Mouse (Mus musculus): ENCODE results near the gene Ppm1k.
"Not testable (repeated sequence)": the region's sequence is repeated elsewhere in the genome, so short reads cannot be mapped to it uniquely, and the experiment has no call there.

Ppm1k gene

DNA sequence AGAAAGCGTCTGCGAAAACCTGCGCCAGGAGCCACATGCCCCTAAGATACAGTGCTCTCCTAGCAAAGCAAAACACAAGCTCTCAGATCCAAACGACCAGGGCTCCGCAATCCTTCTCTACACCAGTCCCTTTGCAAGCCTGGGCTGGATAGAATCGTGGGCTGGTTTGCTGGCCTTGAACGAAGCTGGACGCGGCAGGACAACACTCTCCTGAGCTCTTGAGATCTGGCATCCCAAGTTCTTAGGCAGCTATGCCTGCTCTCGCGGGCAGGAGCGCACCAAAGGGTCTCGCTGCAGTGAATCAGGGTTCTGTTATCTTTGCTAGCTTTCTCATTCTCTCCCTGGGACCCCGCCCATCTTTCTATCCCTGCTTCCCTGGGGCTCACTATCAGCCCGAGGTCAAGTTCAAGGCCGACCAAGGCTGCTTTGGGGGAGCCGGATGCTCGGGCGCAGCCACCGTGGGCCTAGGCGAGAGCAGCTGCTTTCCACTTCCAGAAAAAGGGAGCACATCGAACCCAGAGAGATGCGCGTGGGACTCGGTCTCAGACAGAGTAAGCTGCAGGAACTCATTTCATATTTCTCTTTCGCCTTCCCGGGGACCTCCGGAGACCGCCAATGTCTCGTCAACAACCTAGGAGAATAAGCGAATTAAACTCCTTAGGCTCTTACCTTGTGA lies 519 bp downstream of the Ppm1k start:
- in situ Hi-C loops (cut with MboI; ENCODE audit: unreplicated experiment in 2 of 2): loop anchor here (5.0 to 25.0 kb wide), 9 partner anchors 43 to 1660 kb away; partner anchors contain the start of genes Avl9 (in 2 of the 2), Fam13a (in 1 of the 2), Lsm5 (in 1 of the 2) and Nt5c3 (in 1 of the 2)

DNA sequence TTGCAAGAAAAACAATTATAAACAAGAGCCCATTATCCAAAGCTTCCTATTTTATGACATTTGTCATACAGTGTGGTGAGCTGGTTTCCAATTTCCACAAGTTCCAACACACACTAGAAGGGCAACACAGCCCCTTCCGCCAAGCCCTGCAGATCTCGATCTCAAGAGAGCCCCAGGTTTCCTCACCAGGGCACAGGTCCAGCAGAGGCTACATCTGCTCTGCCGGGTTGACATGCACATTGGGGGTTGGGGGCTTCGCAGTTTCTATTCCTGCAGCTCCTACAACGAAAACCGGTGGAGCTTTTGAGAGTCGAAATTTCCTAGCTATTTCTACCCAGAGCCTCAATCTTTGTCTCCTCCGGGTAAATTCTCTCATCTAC lies 1.0 kb downstream of the Ppm1k start:
- in situ Hi-C loops (cut with MboI; ENCODE audit: unreplicated experiment in 2 of 2): loop anchor here (5.0 to 25.0 kb wide), 6 partner anchors 609 to 1661 kb away; partner anchors contain the start of genes Avl9 (in 2 of the 2), Fam13a (in 1 of the 2), Lsm5 (in 1 of the 2) and Nt5c3 (in 1 of the 2)

DNA sequence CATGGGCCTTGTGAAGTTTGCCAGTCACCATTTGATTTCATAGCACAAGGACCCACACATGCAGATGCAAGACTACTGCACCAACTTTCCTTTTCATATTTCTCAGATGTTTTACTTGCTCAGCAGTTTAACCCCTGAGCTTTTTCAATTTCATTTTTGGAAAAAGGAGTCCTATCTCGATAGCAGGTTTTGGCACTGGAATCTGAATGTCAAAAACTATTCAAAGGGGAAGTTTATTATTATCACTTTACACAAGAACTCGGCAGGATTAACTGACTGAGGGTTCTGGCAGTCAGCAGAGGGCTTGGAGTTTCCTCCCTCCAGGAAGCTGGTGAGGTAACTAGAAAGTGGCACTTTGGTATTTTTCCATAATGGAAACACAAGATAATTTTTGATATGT lies 1.9 kb downstream of the Ppm1k start:
- in situ Hi-C loops (cut with MboI; ENCODE audit: unreplicated experiment in 2 of 2): loop anchor here (5.0 to 25.0 kb wide), 6 partner anchors 609 to 1661 kb away; partner anchors contain the start of genes Avl9 (in 2 of the 2), Fam13a (in 1 of the 2), Lsm5 (in 1 of the 2) and Nt5c3 (in 1 of the 2)

DNA sequence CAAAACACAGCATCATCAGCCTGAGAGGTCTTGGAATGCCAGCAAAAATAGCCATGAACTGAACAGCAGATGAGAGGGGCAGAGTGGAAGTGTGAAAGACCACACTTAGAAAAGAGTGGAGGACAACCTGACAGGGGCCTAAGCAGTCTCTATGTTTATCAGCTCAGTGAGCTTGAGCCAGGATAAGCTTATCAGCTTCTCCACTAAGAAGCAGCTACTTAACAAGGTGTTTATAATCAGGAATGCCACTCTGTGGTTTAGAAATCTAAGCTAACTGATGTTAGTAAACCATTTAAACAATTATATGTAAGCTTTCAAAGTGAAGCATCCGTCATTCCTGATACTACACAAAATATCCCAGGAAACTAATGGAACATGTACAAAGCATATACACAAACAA lies 3.2 kb downstream of the Ppm1k start:
- in situ Hi-C loops (cut with MboI; ENCODE audit: unreplicated experiment in 2 of 2): loop anchor here (5.0 to 25.0 kb wide), 6 partner anchors 607 to 1663 kb away; partner anchors contain the start of genes Avl9 (in 2 of the 2), Fam13a (in 1 of the 2), Lsm5 (in 1 of the 2) and Nt5c3 (in 1 of the 2)

DNA sequence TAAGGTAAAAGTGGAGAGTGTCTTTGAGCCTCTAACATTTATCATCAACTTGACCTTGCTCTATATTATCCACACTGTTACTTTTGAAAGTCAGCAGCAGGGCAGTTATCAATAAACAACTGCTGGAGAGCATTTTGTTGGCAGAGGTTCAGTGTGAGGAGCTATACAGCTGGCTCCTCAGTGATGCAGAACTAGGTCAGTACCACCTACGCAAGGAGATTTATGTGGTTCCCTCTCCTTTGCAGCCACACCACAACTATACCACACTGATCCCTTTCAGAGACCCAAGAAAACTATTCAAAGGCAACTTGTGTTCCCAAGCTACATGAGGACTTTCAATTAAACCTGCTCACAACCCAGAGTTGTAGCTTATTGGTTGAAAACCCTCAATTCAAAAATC lies 3.8 kb downstream of the Ppm1k start:
- in situ Hi-C loops (cut with MboI; ENCODE audit: unreplicated experiment in 2 of 2): loop anchor here (5.0 to 25.0 kb wide), 6 partner anchors 607 to 1663 kb away; partner anchors contain the start of genes Avl9 (in 2 of the 2), Fam13a (in 1 of the 2), Lsm5 (in 1 of the 2) and Nt5c3 (in 1 of the 2)

DNA sequence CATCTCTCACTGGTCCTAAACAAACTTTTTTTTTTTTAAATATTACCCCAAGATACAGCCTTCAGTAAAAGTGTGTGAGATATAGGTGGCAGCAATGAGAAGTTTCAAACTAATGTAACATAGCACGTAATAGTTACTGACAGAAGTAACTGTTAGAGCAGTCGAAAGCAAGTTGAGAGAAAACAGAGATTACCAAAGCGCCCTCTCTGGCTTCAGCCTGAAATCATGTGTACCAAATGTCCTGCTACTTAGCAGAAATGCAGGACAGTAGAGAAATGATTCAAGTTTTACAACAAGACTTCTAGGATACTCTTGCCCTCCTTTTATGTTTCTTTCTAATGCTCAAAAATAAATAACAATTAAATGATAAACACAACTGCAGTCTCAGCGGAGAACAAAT lies 4.3 kb downstream of the Ppm1k start:
- in situ Hi-C loops (cut with MboI; ENCODE audit: unreplicated experiment in 2 of 2): loop anchor here (5.0 to 25.0 kb wide), 6 partner anchors 606 to 1664 kb away; partner anchors contain the start of genes Avl9 (in 2 of the 2), Fam13a (in 1 of the 2), Lsm5 (in 1 of the 2) and Nt5c3 (in 1 of the 2)

DNA sequence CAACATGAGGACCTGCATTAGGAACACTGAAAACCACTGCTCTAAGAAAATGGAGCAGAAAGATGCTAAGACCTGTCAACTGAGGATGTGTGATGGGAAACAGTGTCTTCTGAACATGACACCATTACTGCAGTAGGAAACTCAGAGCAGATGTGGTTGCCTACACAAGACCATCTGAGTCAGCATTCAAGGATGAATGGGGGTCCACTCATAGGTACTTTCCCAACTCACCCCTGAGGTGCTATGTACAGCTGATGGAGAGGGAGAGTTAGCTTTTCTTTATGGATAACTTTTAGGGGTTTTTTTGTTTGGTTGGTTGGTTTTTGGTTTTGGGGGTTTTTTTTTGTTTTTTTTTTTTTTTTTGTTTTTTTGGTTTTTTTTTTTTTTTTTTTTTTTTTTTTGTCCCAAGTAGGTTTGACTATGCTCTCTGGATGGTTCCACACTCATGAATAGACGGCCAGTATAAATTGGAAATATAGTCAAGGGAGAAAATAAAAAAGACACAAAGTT lies 5.9 kb downstream of the Ppm1k start:
- in situ Hi-C loops (cut with MboI; ENCODE audit: unreplicated experiment in 2 of 2): loop anchor here (25.0 kb wide), 3 partner anchors 817 to 1658 kb away; partner anchors contain the start of genes Avl9 (in 1 of the 2), Fam13a (in 1 of the 2) and Lsm5 (in 1 of the 2)

DNA sequence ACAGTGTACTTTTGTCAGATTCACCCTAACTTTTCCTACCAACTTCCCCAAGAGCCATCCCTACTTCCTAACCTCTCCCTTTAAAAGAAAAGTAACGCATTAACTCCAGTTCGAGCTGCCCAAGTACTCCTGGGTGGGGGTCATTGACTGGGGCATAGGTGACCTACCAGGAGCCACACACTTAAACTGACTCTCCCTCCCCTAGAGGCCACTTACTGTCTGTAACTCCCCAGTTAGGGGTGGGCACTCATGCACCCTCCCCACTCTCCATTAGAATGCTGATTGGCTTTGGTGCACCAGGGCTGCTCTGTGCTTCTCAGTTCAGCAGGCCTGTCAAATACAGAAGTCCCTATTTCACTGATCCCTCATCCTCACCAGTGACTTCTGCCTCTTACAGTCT lies 8.3 kb downstream of the Ppm1k start:
- in situ Hi-C loops (cut with MboI; ENCODE audit: unreplicated experiment in 2 of 2): loop anchor here (25.0 kb wide), 3 partner anchors 815 to 1660 kb away; partner anchors contain the start of genes Avl9 (in 1 of the 2), Fam13a (in 1 of the 2) and Lsm5 (in 1 of the 2)

DNA sequence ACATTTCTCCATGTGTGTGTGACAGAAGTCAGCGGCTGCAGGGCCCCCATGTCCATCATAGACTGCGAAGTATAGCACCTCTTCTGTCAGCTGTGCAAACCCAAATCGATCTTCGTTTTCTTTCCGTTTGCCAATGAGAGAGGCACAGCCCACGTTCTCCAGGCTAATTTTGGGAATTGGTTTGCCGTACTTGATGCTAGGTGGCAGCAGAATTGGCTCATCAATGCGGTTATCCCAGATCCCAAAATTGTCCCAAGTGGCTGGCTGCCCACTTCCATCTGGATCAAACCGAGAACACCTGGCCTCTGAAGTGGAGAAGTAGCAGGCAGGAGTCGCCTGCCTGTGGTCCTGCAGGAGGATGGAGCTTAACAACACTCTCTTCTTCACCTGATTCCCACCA lies 10.5 kb downstream of the Ppm1k start:
- in situ Hi-C loops (cut with MboI; ENCODE audit: unreplicated experiment in 2 of 2): loop anchor here (25.0 kb wide), 3 partner anchors 812 to 1663 kb away; partner anchors contain the start of genes Avl9 (in 1 of the 2), Fam13a (in 1 of the 2) and Lsm5 (in 1 of the 2)

DNA sequence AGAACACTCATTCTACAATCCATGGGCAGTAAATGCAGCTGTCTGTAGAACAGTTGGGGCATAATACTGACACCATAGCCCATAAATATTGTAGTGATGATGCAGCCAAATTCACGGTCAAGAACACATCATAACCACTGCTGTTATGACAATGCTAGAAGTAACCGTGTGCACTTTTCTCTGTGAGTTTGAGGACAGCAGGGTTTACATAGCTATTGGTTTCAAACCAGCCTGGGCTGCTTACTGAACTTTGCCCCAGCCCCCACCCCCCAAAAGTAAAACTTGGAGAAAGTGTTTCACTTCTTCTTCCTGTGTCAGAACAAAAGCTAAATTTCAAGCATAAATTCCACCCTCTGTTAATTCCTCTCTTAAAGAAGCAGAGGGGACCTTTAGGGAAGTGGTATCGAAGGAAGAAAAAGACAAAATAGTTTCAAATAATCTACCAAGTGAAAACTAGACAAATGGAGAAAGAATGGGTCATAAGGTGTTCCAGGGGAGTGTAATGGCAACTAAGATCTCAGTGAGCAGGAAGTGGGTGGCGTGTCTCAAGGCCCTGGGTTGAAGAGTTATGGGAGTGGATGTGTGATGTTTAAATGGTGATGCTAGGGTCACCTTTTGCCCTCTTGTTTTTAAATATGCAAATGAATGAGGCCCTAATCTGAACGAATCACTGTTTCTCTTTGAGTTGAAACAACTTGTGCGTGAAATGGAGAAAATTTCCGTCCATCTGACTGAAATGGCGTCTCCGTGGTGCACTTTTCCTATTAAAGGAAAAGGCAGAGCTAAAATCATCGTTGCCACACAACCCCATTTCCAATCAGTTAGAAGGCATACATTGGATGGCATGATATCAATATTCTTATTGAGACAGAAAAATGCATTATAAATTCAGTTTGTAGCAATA lies 14.3 kb downstream of the Ppm1k start:
- in situ Hi-C loops (cut with MboI; ENCODE audit: unreplicated experiment in 2 of 2): no loop called here

DNA sequence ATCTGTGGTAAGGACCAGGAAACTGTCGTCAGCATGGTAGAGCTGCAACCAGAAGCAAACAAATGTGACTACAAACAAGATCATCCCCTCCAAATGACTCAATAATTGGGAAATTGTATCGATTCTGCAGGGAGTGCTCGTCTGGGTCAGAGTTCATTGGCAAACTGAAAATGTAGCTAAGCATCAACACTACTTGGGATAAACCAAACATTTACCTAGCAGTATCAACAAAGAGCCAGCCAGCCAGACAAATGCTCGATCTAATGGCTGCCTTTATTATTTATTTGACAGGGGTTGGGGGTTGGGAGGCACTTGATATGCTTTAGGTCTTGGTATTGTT lies 21.3 kb downstream of the Ppm1k start:
- in situ Hi-C loops (cut with MboI; ENCODE audit: unreplicated experiment in 2 of 2): loop anchor here in 1 of 2 experiments (10.0 kb wide), 1 partner anchor 201 kb away; no protein-coding TSS in a partner anchor

DNA sequence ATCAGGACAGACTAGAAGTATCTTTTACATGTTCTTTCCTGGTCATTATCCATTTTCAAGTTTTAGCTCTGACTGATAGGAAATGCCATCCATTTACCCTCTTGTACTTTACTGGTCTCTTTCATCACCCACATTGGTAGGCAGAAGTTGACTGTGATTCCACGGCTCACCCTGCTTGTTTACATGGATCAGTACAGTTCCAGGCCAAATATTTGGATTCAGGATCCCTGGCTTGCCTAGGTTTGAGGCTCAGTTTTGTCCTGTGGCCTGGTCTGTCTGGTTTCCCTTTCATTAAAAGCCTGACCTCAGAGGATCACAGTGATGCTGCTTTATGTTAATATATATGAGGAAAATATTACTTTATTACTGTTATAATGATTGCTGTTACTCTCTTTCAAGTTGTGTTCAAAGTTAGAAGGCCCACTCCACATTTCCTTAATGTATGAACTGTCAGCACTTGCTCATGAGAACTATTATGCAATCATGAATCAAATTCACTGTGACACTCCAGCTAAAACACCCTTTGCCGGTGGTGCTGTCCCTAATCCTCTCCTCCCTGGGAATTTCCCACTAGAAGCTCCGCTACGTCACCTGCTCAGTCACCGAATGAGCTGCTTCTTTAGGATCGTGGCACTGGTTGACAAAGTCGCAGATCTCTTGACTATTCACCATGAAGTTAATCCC lies 21.8 kb downstream of the Ppm1k start:
- in situ Hi-C loops (cut with MboI; ENCODE audit: unreplicated experiment in 2 of 2): loop anchor here in 1 of 2 experiments (10.0 kb wide), 1 partner anchor 201 kb away; no protein-coding TSS in a partner anchor

DNA sequence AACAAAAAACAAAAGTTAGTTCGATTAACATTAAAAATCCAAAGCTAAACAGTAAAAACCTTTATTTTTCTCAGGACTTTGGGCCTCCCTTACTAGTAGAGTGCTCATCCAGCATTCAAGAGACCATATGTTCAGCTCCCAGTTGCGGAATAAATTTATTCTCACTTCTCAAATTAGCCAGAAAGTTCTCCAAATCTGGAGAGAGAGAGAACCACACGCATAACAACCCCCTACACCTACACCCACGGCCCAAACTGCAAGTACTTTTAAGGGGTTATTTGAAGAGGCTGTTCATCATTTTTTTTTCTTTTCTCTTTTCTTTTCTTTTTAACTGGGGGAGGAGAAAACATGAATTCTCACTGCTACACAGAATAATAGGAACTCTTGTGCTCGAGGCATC lies 23.4 kb downstream of the Ppm1k start:
- in situ Hi-C loops (cut with MboI; ENCODE audit: unreplicated experiment in 2 of 2): loop anchor here in 1 of 2 experiments (10.0 kb wide), 1 partner anchor 203 kb away; no protein-coding TSS in a partner anchor

DNA sequence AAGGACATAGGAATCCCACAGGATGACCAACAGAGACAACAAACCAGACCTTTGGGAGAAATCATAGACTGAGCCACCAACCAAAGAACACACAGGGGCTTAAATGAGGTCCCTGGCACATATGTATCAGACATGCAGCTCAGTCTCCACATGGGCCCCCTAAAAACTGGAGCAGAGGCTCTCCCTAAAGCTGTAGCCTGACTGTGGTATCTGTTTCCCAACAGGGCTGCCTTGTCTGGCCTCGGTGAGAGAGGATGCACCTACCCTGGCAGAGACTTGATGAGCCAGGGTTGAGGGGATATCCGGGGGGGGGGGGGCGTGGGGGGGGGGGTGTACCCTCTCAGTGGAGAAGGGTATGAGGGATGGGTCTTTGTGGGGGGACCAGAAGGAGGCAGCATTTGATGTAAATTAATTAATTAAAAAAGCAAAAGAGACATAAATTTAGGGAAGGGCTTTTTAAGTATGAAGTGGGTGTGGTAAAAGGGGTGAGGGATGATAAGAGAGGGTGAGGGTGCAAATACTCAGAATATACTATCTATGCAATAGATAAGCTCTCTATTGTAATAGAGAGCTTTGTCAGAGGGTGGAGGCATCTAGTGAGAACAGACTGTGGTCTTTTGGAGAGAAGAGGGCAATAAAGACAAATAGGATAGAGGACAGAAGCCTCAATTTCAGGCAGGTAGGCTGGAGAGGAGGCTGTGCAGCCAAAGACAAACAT lies 31.4 kb downstream of the Ppm1k start:
- in situ Hi-C loops (cut with MboI; ENCODE audit: unreplicated experiment in 2 of 2): no loop called here

DNA sequence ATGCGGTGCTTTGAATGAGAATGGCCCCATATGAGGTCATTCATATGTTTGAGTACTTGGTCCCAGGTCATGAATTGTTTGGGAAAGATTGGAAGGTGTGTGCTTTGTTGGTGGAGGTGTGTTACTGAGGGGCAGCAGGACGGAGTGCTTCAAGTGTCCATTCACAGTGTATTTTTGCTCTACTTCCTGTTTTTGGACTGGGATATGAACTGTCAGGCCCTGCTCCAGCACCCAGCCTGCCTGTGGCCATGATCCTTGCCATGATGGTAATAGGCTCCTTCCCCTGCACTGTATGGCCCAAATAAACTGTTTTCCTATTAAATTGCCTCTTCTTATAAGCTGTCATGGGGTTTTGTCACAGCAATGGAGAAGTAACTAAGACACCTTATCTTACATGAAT lies 36.1 kb downstream of the Ppm1k start:
- in situ Hi-C loops (cut with MboI; ENCODE audit: unreplicated experiment in 2 of 2): no loop called here

DNA sequence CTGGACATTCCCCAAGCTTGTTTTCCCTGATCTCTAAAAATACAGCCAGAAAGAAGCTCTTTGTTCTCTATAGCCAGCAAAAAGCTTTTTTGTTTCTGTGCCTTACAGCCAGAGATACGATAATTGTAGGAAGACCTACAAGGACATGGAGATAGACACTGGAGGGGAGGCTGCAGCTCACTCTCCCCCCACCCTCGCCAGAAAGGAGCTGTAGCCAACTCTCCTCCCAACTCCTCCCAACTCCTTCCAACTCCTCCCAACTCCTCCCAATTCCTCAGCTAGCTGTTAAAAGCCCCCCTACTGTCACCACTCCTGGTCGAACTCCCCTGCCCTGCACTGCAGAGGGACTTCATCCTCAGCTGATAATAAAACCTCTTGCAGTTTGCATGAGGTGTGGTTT lies 67.1 kb downstream of the Ppm1k start:
- in situ Hi-C loops (cut with MboI; ENCODE audit: unreplicated experiment in 2 of 2): not testable (repeated sequence)
